Mouse (Mus musculus): ENCODE data around the gene Zgrf1.

- TF ChIP-seq CTCF (IDR thresholded peaks at IDR 0.05; ENCODE audit: low read depth) (no peak), EP300 (IDR thresholded peaks at IDR 0.05; ENCODE audit: low read depth) (no peak)
These were observed 23.0 kb upstream of the Zgrf1 start for GRCm38 (mm10) chr3:127530293-127530692.
